Mouse (Mus musculus) erythroblast, embryonic 14.5 days (primary cell): ENCODE data around the gene Klhl29.

ENCODE experiments used
- GATA1 ChIP-seq: IDR thresholded peaks from 2 replicates; pipeline ENCODE4 v1.6.1; 2012; ENCODE audit warnings: low read length, inconsistent platforms, mixed read lengths
- TAL1 ChIP-seq: IDR thresholded peaks from 3 replicates; pipeline ENCODE4 v1.6.1; 2012; ENCODE audit warnings: low read length, inconsistent platforms, mixed read lengths

GRCm38 (mm10) chr12:5088639-5089038, 286.8 kb downstream of the Klhl29 start:
- TF ChIP-seq TAL1: no peak
- TF ChIP-seq GATA1: no peak
